Mouse (Mus musculus) right cerebral cortex, postnatal 4 days (tissue): ENCODE measurements at regions not wholly inside any gene's neighbourhood (a gene's known extent, or its start where the extent isn't known, plus 50 kb on each side); places are given as distances from the start of the nearest gene placed in this dataset.

ENCODE experiments used
- DNase-seq: peaks from one replicate; pipeline ENCODE4 v3.0.0-alpha.2; 2022

GRCm38 (mm10) chr1:152164843-152165489 lies 75.0 kb upstream of the 1700025G04Rik start:
- DNase-seq, result no peak

- no peak for DNase-seq
These were observed 74.3 kb upstream of the 1700025G04Rik start for GRCm38 (mm10) chr1:152164212-152164611.

- DNase-seq, result no peak
These were observed 62.5 kb upstream of the 1700025G04Rik start for GRCm38 (mm10) chr1:152152474-152152873.

GRCm38 (mm10) chr1:152148731-152149130 lies 58.8 kb upstream of the 1700025G04Rik start:
- DNase-seq, result no peak

GRCm38 (mm10) chr1:152140175-152140574 lies 50.2 kb upstream of the 1700025G04Rik start:
- DNase-seq, result no peak
